Mouse (Mus musculus) thymus, postnatal 10 days (tissue): ENCODE results near the gene Ip6k1.
"Not testable (repeated sequence)": the region's sequence is repeated elsewhere in the genome, so short reads cannot be mapped to it uniquely, and the experiment has no call there.

Experiments used
- DNase-seq, 2 experiments: peaks; one replicate each; pipeline ENCODE4 v3.0.0; 2021; ENCODE audit warnings: low spot score in 2 of 2

The Ip6k1 gene

GRCm38 (mm10) chr9:107982681-107983346 lies 19.5 kb upstream of the Ip6k1 start, which contains the start of gene Gm20661:
TSS of gene Gm20661 (plus strand) at chr9:107983058.
- DNase-seq, result peak; percentile 61 to 62

DNA sequence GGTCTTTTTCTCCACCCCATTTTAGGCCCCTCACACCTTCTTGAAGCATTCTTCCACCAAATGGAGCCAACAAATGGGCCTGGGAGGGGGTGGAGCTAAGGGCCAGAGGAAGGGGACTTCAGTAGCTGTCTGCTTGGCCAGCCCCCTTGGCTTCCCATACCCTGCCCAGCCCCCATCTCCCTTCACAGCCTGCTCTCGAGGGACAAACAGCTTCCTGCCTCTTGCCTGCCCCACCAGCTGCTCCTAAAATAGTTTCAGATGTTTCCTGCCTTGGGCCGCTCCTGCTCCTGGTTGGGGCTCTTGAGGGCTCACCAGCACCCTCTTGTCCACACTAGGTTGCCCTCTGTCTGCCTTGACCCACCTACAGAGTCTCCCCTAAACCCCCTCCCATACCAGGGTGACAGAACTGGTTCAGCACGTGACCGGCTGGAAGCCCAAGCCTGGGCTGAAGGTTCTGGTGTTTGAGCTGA lies 18.8 kb upstream of the Ip6k1 start:
- peak in 1 of 2 experiments; percentile 42 for DNase-seq

- no peak for DNase-seq
Observed at GRCm38 (mm10) chr9:107984052-107984753, 18.1 kb upstream of the Ip6k1 start.

- no peak for DNase-seq
Observed at GRCm38 (mm10) chr9:107984754-107985055, 17.6 kb upstream of the Ip6k1 start.

DNA sequence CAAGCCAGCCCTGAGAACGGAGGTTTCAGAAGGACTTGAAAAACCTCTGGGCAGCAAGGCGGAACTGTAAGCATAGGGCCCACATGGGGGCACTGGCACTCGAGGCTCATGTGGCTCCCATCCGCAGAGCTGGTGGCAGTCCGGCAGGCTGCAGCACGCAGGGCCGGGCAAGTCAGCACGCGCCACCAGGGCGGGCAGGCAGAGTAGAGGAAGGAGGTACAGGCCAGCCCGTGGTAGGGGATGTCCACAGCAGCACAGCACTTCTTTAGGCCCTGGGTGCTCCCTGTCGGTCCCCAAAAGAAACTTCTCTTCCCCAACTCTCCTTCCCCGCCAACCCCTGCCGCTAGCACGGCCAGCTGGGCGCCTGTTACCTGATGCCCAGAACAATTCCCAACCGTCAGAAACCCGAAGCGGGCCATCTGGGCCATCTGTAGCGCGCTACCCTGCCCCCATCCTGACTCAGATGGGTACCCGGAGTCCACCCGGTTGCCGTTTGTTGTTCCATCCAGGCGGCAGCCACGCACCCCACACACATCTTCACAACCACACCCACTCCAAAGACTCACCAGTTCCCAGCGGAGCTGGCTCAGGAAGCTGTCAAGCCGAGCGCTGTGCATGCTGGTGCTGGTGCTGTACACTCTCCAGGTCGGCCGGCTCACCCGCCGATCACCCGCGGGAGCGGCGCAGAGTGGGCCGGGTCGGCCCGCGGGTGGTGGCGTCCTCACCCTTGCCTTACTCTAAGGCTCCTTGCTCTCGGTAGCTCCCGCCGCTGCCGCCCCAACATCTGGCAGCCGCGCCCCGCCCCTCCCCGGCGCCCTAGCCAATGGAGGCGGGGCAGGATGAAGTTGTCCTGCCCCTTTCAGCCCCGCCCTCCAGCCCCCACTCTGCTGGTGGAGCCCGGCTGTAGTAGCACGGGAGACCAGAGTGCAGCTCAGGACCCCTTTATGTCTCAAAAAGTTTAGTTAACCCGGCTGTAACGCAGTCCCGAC lies 16.9 kb upstream of the Ip6k1 start, which contains the start of gene Inka1:
Inka1 (minus strand) TSS at position 749 of the 989 bp plus-strand sequence.
- peak; percentile 87 to 94 for DNase-seq

- peak; percentile 53 to 76 for DNase-seq
Observed at GRCm38 (mm10) chr9:107986376-107986775, 15.9 kb upstream of the Ip6k1 start.

DNA sequence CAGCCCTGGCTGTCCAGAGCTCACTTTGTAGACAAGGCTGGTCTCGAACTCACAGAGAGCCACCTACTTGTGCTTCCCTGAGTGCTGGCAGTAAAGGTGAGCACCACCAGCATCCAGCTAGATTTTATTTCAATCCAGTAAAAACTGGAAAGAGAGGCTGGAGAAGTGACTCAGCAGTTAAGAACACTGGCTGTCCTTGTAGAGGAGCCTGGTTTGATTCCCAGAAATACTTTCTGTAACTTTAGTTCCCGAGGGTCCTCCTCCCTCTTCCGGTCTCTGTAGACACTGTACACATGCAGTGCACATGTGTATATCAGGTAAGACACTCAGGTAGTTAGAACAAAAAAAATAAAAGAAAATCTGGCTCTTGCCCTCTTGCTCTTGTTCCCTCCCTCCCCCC lies 14.4 kb upstream of the Ip6k1 start:
- DNase-seq, result no peak

DNA sequence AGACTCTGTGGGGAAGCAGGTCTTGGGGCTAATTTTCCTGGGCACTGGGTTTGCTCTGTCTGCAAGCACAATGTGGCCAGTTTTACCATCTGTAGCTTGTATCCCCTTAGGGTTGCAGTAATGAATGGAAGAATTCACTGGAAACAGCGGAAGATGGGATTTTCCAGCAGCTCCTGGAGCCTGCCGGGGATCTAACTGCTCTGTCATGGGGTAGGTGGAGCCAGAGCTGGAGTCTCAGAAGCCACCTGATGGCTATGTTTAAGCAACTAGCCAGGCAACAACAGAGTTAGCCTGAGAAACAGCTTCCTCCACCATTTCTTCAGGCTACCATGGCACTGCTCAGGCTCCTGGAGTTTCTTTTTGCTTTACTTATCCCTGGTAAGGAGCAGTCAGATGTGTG lies 10.1 kb upstream of the Ip6k1 start, which contains the start of gene Cdhr4:
Cdhr4 (plus strand) TSS at position 301 of the 400 bp plus-strand sequence.
- no peak for DNase-seq

DNA sequence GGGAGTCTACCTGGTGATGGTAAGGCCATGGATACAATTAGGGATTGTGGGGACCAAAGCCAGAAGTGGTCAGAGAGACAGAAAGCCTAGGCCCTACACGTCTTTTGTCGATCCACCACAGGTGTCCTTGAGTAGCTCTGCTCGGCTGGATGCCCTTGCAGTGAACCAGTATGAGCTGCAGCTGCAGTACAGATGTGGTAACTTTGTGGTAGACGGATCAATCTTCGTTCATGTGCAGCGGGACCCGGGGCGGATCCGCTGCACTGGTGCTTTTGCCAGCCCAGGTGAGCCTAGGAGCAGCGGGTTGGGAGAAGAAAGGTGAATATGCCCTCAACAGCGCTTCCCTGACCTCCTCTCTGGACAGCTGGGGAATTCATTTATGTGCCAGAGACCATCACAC lies 9.3 kb upstream of the Ip6k1 start:
- DNase-seq, result peak; percentile 39 to 48

GRCm38 (mm10) chr9:107994464-107994863 lies 7.8 kb upstream of the Ip6k1 start:
- DNase-seq, result no peak

- DNase-seq, result no peak
Observed at GRCm38 (mm10) chr9:107995513-107995912, 6.8 kb upstream of the Ip6k1 start.

GRCm38 (mm10) chr9:107996049-107996448 lies 6.3 kb upstream of the Ip6k1 start, which contains the start of gene Gm20662:
TSS of gene Gm20662 (plus strand) at chr9:107996349.
- DNase-seq, result no peak

DNA sequence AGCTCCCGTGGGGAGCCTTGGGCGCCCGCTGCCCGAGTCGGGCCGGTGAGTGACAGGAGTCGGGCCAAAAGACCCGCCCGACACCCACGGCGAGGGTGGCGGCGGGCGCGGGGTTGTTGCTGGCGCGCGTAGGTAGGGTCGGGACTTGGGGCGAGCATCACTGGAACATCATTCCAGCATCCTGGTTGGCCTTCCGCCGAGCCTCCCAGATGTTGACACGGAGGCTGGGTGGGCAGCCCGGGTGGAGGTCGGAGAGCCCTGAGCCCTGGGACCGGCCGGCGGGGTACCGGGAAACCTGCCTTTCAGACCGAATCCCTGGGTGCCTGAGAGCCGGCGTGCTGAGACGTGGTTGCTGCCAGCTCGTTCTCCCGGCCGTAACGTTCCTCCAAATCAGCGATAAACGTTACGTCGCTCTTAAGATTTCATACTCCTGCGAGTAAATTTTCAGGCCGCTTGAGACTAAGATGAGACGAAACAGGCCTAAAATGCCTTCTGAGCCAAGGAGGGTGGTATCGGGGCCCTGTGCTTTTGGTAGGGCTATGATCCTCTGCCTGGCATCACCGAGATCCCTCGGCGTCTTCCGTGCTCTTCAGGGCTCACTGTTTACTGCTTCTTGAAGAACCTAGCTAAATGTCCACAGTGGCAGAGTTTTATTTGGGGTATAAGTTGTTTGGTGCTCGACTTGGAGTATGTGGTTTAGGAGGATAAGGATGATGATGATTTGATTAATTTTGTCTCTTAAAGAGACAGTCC lies 653 bp downstream of the Ip6k1 start:
- peak in 1 of 2 experiments; percentile 37 for DNase-seq

GRCm38 (mm10) chr9:108003531-108003890 lies 1.2 kb downstream of the Ip6k1 start:
- DNase-seq, result peak; percentile 42 to 46

DNA sequence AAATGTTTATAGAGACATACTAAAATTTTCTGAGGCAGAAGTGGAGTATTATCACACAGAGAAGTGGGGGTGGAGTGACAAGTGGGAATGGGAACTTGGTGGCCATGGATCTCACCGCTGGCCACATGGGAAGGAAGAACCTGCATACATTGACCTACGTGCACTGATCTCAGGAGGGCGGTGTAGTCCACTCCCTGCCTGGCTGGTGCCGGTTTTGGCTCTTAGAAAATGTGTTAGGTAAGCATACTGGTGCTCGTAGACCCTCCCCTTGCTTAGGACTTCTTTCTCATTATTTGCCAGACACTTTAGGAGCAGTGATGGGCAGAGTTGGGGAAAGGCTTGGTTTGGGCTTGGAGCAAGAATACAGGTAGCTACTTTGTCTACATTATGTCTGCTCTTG lies 5.7 kb downstream of the Ip6k1 start:
- no peak for DNase-seq

- DNase-seq, result no peak
Observed at GRCm38 (mm10) chr9:108010385-108010784, 8.1 kb downstream of the Ip6k1 start.

DNA sequence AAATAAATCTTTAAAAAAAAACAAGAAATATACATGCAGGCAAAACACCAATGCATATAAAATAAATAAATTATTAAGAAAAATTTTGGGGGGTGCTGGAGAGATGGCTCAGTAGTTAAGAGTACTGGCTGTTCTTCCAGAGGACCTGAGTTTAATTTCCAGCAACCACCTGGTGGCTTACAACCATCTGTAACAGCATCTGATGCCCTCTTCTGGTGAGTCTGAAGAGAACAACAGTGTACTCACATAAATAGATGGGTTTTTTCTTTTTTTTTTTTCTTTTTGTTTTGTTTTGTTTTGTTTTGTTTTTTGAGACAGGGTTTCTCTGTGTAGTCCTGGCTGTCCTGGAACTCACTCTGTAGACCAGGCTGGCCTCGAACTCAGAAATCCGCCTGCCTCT lies 11.3 kb downstream of the Ip6k1 start:
- DNase-seq, result not testable (repeated sequence)

- no peak for DNase-seq
Observed at GRCm38 (mm10) chr9:108017127-108017526, 14.8 kb downstream of the Ip6k1 start.

- no peak for DNase-seq
Observed at GRCm38 (mm10) chr9:108020741-108021140, 18.4 kb downstream of the Ip6k1 start.

DNA sequence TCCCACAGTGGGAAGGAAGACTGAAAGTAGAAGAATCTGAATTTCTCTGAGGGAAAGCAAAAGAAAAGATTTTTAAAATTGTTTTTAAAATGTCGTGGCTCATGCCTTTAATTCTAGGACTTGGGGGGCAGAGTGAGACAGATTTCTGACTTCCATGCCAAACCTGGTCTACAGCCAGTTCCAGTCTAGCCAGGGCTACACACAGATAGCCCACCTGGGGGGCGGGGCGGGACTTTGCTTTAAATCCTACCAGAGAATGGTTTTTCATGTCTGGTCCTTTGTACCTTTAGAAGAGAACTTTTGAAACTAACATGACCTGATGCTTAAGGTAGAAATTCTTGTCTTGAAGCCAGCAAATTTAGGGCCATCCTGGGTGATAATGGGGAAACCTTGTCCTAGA lies 20.9 kb downstream of the Ip6k1 start:
- no peak for DNase-seq

DNA sequence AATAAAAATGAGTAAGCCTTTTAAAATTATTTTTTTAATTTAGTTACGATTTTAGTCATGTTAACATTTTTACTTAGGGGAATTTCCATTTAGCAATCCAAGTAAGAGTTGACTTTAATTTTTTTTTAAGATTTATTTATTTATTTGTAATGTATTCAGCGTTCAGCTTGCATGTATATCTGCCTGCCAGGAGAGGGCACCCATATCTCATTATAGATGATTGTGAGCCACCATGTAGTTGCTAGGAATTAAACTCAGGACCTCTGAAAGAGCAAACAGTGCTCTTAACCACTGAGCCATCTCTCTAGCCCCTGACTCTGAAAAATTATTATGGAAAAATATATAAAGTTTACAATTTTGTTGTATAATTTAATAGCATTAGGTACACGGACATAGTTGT lies 24.3 kb downstream of the Ip6k1 start:
- DNase-seq, result no peak
